Mouse (Mus musculus) limb, embryonic 14.5 days (tissue): ENCODE data around the gene Suco. TPM values are rescaled to one million over a fixed set of nuclear protein-coding genes. Genes with fewer than 3 reads are reported as not detected.

Experiments
- ATAC-seq: fragments of 200-750 bp; cut with Nextera tagmentation; 2 replicates; pipeline ENCODE4 v1.8.0; 2017; ENCODE audit warnings: low read depth, moderate number of reproducible peaks, moderate TSS enrichment; ENCODE audit not compliant: low FRiP score
- DNase-seq: peaks from one replicate; pipeline ENCODE4 v3.0.0-alpha.2; 2015; ENCODE audit warnings: low spot score
- H3K27ac ChIP-seq: fragments of 300-500 bp; sonication (generic); replicated peaks from 2 replicates; pipeline ENCODE4 v1.5.1; 2014; ENCODE audit warnings: low read depth, mild to moderate bottlenecking, low read length, moderate library complexity, mixed read lengths
- H3K27me3 ChIP-seq: fragments of 300-500 bp; sonication (generic); 2 replicates; pipeline ENCODE4 v1.6.1; 2014; ENCODE audit warnings: low read length, mixed read lengths; ENCODE audit not compliant: control insufficient read depth, insufficient read depth
- H3K36me3 ChIP-seq: fragments of 300-500 bp; sonication (generic); 2 replicates; pipeline ENCODE4 v1.6.1; 2014; ENCODE audit warnings: mild to moderate bottlenecking, low read length, moderate library complexity, mixed read lengths; ENCODE audit not compliant: control insufficient read depth, insufficient read depth
- H3K4me1 ChIP-seq: fragments of 300-500 bp; sonication (generic); 2 replicates; pipeline ENCODE4 v1.6.1; 2014; ENCODE audit warnings: antibody characterized with exemption, low read length, mixed read lengths; ENCODE audit not compliant: control insufficient read depth, insufficient read depth
- H3K4me2 ChIP-seq: fragments of 300-500 bp; sonication (generic); replicated peaks from 2 replicates; pipeline ENCODE4 v1.6.1; 2014; ENCODE audit warnings: low read depth, mild to moderate bottlenecking, low read length, moderate library complexity; ENCODE audit not compliant: severe bottlenecking
- H3K4me3 ChIP-seq: fragments of 300-500 bp; sonication (generic); replicated peaks from 2 replicates; pipeline ENCODE4 v1.5.1; 2014; ENCODE audit warnings: low read length
- H3K9ac ChIP-seq: fragments of 300-500 bp; sonication (generic); 2 replicates; pipeline ENCODE4 v1.6.1; 2014; ENCODE audit warnings: mild to moderate bottlenecking, low read depth, low read length, moderate library complexity; ENCODE audit not compliant: severe bottlenecking
- H3K9me3 ChIP-seq: fragments of 300-500 bp; sonication (generic); 2 replicates; pipeline ENCODE4 v1.6.1; 2016; ENCODE audit warnings: low read length; ENCODE audit not compliant: control insufficient read depth
- POLR2A ChIP-seq: fragments of 200-500 bp; IDR thresholded peaks from 2 replicates; pipeline ENCODE4 v1.8.0; 2012; ENCODE audit warnings: inconsistent platforms, mild to moderate bottlenecking, moderate library complexity, borderline replicate concordance; ENCODE audit not compliant: insufficient read depth, insufficient read length; ENCODE audit errors: extremely low read depth
- WGBS: fragments of 180-500 bp; shearing (Covaris S2); extraction: QIAGEN DNeasy Blood & Tissue Kit; methylation state at CpG from one replicate; pipeline ENCODE4 v1.1.7; 2014; 5-methylcytosine and 5-hydroxymethylcytosine counted together
- polyA plus RNA-seq, 2 experiments: library from polyadenylated mRNA; depleted of rRNA in 1 of 2; stranded (reverse) in 1 of 2; unstranded in 1 of 2; fragments of >200 nt; fragmentation: Nextera tagmentation in 1 of 2; extraction: Ambion mirVana in 1 of 2; gene quantifications; 2 replicates each; pipeline versions ENCODE4 v1.2.1 to v1.2.3; 2012 to 2014

Gene Suco
- polyA plus RNA-seq, 2 experiments: 25.2 to 32.5 TPM

- Histone ChIP-seq H3K27ac (no peak overlapping the region), H3K9ac (no peak overlapping the region), H3K27me3 (no peaks in the 10 kb centered on the region), H3K36me3 (no peaks in the 10 kb centered on the region), H3K4me2 (no peak overlapping the region), H3K9me3 (no peaks in the 10 kb centered on the region), H3K4me3 (no peak overlapping the region), H3K4me1 (peaks cover 7% of the 10 kb centered on the region)
- DNase-seq: no peak
- 75% methylated on average over 1 of the region's 1 CpGs for WGBS
- ATAC-seq: no peak
- TF ChIP-seq POLR2A: no peak
Observed at GRCm38 (mm10) chr1:161869422-161869821, 7.1 kb downstream of the Suco start.

GRCm38 (mm10) chr1:161868413-161868812 lies 8.1 kb downstream of the Suco start:
- no peak for ATAC-seq
- no peak for TF ChIP-seq POLR2A
- H3K27ac ChIP-seq: no peak overlapping the region
- no peaks in the 10 kb centered on the region for H3K4me1 ChIP-seq
- no peaks in the 10 kb centered on the region for H3K27me3 ChIP-seq
- no peak overlapping the region for H3K4me2 ChIP-seq
- H3K4me3 ChIP-seq: no peak overlapping the region
- no peaks in the 10 kb centered on the region for H3K9me3 ChIP-seq
- H3K9ac ChIP-seq: no peak overlapping the region
- H3K36me3 ChIP-seq: no peaks in the 10 kb centered on the region
- DNase-seq: no peak

GRCm38 (mm10) chr1:161863742-161864141 lies 12.7 kb downstream of the Suco start:
- Histone ChIP-seq H3K4me2 (no peak overlapping the region), H3K9ac (no peak overlapping the region), H3K4me1 (no peaks in the 10 kb centered on the region), H3K36me3 (0 out of 2 replicates have a peak, but pooled peaks cover 3% of the 10 kb centered on the region), H3K9me3 (no peaks in the 10 kb centered on the region), H3K4me3 (no peak overlapping the region), H3K27ac (no peak overlapping the region), H3K27me3 (no peaks in the 10 kb centered on the region)
- WGBS: 41% methylated on average over 2 of the region's 2 CpGs
- TF ChIP-seq POLR2A: no peak
- no peak for ATAC-seq
- DNase-seq: no peak

GRCm38 (mm10) chr1:161859248-161859647 lies 17.2 kb downstream of the Suco start:
- no peak overlapping the region for H3K27ac ChIP-seq
- peaks cover 22% of the 10 kb centered on the region for H3K36me3 ChIP-seq
- H3K4me2 ChIP-seq: no peak overlapping the region
- H3K27me3 ChIP-seq: no peaks in the 10 kb centered on the region
- H3K4me1 ChIP-seq: no peaks in the 10 kb centered on the region
- DNase-seq (no peak), ATAC-seq (no peak)
- H3K9me3 ChIP-seq: no peaks in the 10 kb centered on the region
- TF ChIP-seq POLR2A: no peak
- no peak overlapping the region for H3K4me3 ChIP-seq
- no peak overlapping the region for H3K9ac ChIP-seq
- WGBS: 89% methylated on average over 2 of the region's 2 CpGs

- Histone ChIP-seq H3K4me3 (no peak overlapping the region), H3K9me3 (no peaks in the 10 kb centered on the region), H3K36me3 (peaks cover 33% of the 10 kb centered on the region), H3K4me1 (no peaks in the 10 kb centered on the region), H3K4me2 (no peak overlapping the region), H3K9ac (no peak overlapping the region), H3K27ac (no peak overlapping the region), H3K27me3 (no peaks in the 10 kb centered on the region)
- ATAC-seq: no peak
- WGBS: 79% methylated on average over 2 of the region's 2 CpGs
- no peak for DNase-seq
- TF ChIP-seq POLR2A: no peak
Observed at GRCm38 (mm10) chr1:161826677-161827076, 49.8 kb downstream of the Suco start.

GRCm38 (mm10) chr1:161809428-161809827 lies 67.1 kb downstream of the Suco start:
- DNase-seq (no peak), ATAC-seq (no peak)
- WGBS: 85% methylated on average over 5 of the region's 5 CpGs
- Histone ChIP-seq H3K27me3 (no peaks in the 10 kb centered on the region), H3K4me1 (no peaks in the 10 kb centered on the region), H3K9me3 (no peaks in the 10 kb centered on the region), H3K4me3 (no peak overlapping the region), H3K9ac (no peak overlapping the region), H3K36me3 (no peaks in the 10 kb centered on the region), H3K27ac (no peak overlapping the region), H3K4me2 (no peak overlapping the region)
- no peak for TF ChIP-seq POLR2A
